Mouse (Mus musculus) ES-E14 (cell line): Measurements from ENCODE around the gene Tnfrsf13c.

Experiments
- CHD2 ChIP-seq: IDR thresholded peaks from 2 replicates; pipeline ENCODE4 v1.6.1; 2014; ENCODE audit warnings: mild to moderate bottlenecking, low read depth, low read length, inconsistent platforms
- HCFC1 ChIP-seq: IDR thresholded peaks from 2 replicates; pipeline ENCODE4 v1.6.1; 2012; ENCODE audit warnings: low read length, inconsistent platforms, borderline replicate concordance; ENCODE audit not compliant: insufficient read depth
- ZC3H11A ChIP-seq: IDR thresholded peaks from 2 replicates; pipeline ENCODE4 v1.6.1; 2012; ENCODE audit warnings: low read depth, mild to moderate bottlenecking, inconsistent platforms, low read length, borderline replicate concordance
- ZNF384 ChIP-seq: IDR thresholded peaks from 2 replicates; pipeline ENCODE4 v1.6.1; 2012; ENCODE audit warnings: low read depth, low read length, inconsistent platforms

DNA sequence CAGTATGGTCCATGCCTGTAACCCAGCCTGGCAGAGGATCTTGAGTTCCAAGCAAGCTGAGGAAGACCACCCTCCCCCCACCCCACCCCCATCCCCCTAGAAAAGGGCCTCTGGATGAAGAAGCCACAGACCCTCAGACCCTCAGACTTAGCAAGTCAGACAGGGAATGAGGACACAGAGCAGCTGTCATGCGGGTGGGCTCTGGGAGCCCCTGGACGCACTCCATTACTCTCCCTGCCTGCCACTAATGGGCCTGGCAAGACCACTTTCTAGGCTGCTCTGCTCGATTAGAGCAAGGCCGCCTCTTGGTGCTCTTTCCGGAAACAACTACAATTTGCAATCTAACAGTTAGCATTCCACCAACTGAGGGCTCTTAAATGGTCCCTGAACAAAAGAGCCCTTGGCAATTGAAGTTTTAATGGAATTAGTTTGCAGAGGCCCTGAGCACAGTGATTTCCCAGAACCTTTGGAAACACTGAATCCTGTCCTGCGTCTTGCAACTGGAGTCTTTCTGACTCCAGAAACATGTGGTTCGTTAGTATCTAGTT, 46.4 kb downstream of the Tnfrsf13c start:
- TF ChIP-seq ZC3H11A, result no peak
- TF ChIP-seq ZNF384, result no peak
- no peak for TF ChIP-seq HCFC1
- no peak for TF ChIP-seq CHD2
